Mouse (Mus musculus) B cell, adult 62 days (primary cell): ENCODE results near the gene Gm26992. TPM values are rescaled to one million over a fixed set of nuclear protein-coding genes. Genes with fewer than 3 reads are reported as not detected.

Experiments used
- total RNA-seq: library from RNA; stranded (reverse); gene quantifications from 4 replicates; pipeline ENCODE4 v1.2.4, GENCODE M21; 2023

Gm26992 gene
- not detected in 4 replicates for total RNA-seq

GRCm38 (mm10) chrX:103421710-103422109 lies at the start of gene Gm26992:
Gene Gm26992, plus strand, starts transcription at chrX:103422010.

GRCm38 (mm10) chrX:103414167-103414566 lies 7.6 kb upstream of the Gm26992 start, which contains the start of gene Tsx:
Gene Tsx, plus strand, starts transcription at chrX:103414467.

Other genes with a start within 250 kb of the Gm26992 start
- gene Nap1l2, start 235.4 kb upstream of the Gm26992 start, total RNA-seq = not detected in 4 replicates
- not detected in 4 replicates for gene Cdx4, start 100.6 kb upstream of the Gm26992 start, total RNA-seq
- 1.4 to 1.7 TPM (median 1.6 TPM) in 4 replicates for gene Chic1, start 65.5 kb upstream of the Gm26992 start, total RNA-seq
- not detected in 4 replicates for gene Tsx, start 7.5 kb upstream of the Gm26992 start, total RNA-seq
- gene Zcchc13, start 208.6 kb downstream of the Gm26992 start, total RNA-seq = not detected in 4 replicates